Mouse (Mus musculus) lung, postnatal 14 days (tissue): Measurements from ENCODE around the gene Cyba.

Source experiments
- DNase-seq: peaks from one replicate; pipeline ENCODE4 v3.0.0; 2021

The Cyba gene

GRCm38 (mm10) chr8:122421376-122422070, 11.2 kb downstream of the Cyba start, which contains the start of gene Il17c:
Il17c (plus strand) TSS chr8:122422020.
- no peak for DNase-seq

DNA sequence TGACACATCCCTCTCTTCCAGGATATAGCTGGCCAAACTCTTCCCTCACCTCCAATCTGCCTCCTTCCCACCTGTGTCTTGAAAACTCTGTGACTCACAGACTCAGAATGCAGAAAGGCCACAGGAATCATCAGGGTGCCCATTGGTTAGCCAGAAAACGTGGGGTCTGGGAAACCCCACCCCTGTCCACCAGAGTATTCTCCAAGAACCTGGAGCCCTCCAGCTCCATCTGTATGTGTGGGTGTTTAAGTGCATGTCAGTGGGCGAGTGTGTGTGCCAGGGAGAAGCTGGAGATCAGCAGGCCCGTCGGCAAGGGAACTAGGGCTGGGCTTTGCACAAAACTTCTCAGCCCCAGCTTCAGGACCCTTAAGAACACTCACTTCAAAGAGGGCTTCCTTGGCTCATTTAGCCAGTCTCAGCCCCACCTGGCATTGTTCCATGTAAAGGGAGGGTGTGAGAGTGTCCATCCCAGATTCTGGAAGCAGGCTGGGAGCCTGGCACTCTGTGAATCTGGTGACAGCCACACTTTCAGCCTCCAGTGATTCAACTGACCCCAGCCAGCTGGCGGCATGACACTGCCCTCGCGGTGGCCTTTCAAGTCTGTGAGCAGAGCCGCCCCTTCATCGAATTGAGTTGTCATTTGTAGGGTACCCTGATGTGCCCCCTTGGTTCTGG, 12.7 kb downstream of the Cyba start:
- DNase-seq: peak; percentile 41

- no peak for DNase-seq
Observed at GRCm38 (mm10) chr8:122415554-122415953, 17.2 kb downstream of the Cyba start.

DNA sequence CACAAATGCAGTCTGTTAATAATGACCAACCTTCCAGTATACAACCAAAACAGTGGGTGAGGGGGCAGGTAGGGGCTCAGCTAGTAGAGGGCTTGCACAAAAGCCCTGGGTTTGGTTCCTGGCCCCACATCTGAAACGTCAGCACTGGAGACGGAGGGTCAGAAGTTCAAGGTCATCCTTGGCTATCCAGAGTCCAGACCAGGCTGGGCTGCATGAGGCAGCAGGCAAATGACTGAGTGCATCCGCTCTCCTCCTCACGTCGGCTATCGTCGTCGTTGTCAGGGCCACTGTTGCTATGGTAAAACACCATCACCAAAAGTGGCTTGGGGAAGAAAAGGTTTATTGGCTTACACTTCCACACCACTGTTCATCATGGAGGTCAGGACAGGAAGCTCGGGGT, 18.4 kb downstream of the Cyba start:
- no peak for DNase-seq

DNA sequence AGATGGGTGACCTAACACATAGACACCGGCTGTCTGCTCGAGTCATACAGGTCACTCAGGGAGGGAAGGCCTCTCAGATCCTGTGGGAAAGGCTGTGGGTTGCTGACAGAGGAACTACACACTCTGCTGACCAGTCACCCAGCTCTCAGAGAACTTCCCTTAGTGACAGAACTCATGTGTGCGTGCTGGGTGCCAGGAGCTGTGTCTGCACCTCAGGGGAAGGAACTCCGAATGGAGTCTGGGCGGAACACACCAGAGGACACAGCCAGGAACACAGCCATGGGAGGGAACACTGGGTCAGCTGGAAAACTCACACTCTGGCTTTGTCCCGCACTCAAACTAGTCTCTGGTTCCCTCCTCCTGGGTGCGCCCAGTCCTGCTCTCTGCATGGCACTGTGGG, 25.1 kb downstream of the Cyba start:
- no peak for DNase-seq

DNA sequence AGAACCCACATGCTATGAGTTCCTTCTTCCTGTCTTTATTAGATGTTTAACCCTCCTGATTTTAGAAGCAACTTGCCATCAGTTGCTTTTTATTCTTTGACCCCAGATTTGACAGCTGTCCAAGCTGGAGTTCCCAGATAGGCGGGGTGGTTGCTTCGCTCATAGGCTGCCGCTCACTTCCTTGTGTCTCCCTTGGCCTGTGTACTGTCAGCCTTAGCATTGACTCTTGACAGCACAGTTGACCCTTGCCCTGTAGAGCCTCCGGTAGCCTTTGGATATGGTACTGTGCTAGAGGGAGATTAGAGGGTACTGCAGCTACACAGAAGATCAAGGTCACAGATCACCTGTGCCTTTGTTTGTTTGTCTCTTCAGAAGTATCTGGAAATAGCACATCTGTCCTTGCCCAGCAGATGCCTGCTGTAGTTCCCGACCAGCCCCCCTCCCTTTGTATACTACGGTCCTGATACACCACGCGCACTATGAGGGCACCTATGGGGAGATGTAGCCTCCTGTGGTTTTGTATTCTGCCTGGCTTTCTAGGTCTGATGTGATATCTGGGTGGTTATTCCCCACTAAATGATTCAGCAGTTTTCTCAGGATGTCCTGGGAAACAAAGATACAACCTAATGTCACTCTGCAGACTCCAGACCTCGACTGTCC, 27.5 kb downstream of the Cyba start:
- DNase-seq: no peak

GRCm38 (mm10) chr8:122398186-122398585, 34.5 kb downstream of the Cyba start:
- DNase-seq: no peak

DNA sequence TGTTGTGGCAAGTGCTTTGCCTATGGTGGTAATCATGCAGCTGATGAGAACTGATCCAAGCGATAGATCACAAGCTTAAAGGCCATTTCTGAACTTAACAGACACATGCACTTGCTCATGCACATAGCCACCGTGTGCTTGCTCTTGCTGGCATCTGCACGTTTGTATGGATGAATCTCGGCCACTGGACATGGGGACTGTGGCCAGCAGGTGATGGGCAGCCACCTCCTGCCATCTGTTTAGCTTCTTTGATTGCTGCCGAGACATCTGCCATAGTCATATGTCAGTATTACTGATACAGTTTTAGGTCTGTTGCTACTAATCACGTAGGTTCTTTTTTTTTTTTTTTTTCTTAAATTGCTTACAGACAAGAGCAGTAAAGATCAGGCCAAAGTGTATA, 37.4 kb downstream of the Cyba start:
- no peak for DNase-seq

DNA sequence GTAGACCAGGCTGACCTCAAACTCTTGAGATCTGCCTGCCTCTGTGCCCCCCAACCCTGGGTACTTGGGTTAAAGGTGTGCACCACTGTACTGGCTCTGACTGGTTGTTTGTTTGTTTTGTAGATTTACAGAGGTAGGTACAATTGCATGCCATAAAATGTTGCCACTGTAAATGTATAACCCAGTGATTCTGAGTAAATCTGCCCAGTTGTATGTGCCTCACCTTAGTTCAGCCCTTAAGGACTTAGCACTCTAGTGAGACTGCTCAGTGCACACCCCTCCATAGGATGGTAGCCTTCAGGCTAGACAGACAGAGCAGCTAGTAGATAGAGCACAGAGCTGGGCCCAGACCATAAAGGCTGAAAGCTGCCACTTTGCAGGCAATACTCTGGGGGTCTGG, 39.0 kb downstream of the Cyba start:
- no peak for DNase-seq

GRCm38 (mm10) chr8:122390758-122391157, 42.0 kb downstream of the Cyba start:
- DNase-seq: no peak

- DNase-seq: no peak
Observed at GRCm38 (mm10) chr8:122389357-122389756, 43.4 kb downstream of the Cyba start.

DNA sequence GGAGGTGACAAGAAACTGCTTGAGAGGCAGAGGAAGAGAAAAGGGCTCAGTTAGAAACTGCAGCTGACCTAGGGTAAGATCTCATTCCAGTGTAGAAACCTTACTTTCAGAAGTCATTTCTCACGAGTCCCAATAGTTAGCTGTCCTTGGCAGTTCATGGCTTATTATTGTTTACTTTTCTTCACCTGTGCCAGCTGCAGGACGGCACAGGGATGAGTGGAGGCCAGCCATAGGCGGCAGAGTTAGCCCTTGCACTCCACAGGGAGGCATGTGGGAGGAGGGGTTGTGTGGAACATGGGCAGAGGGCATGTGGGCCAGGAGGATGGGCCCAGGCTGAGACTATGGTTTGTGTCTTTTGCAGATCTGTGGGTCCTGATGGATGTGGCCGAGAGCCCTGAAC, 49.7 kb downstream of the Cyba start:
- DNase-seq: no peak

DNA sequence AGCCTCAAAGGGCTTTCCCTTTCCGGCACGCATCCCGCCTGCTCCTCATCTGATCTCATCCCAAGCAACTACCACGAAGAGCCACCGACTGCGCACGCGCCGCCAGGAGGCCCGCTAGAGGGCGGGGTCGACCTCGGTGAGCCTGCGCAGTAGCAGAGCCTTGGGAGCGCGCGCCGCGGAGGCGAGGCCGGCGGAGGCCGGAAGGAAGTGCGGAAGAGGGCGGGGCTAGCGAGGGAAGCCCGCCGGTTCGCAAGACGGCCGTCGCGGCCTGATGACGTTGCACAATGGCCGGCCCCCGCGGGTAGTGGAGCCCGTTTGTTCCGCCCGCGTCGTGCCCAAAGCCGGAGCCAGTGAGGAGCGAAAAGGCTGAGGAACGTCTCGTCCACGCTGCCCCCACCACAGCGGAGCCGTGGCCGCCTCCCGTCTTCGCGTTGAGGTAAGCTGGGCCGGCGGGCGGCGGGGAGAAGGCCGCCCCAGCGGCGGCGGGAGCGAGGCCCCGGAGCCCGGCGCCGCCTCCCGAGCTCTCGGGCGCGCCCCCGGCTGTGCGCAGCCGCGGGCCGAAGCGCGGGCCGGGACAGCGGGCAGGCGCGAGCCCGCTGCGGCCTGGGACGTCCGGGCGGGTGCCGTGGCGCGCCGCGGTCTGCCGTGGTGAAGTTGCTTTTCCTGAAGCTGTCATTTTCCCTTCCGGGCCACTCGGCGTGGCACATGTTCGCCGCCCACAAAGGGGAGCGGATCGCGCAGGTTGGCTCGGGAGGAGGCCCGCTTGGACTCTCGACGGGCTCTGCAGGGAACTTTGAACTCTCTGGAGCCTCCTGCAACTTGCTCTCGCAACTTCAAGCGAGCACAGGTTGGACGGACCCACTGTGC, 56.1 kb downstream of the Cyba start, which contains the start of gene Zc3h18:
TSS of gene Zc3h18 (plus strand) at position 245 of the 867 bp plus-strand sequence.
- DNase-seq: peak; percentile 100

GRCm38 (mm10) chr8:122375751-122376364, 56.9 kb downstream of the Cyba start:
- DNase-seq: no peak

DNA sequence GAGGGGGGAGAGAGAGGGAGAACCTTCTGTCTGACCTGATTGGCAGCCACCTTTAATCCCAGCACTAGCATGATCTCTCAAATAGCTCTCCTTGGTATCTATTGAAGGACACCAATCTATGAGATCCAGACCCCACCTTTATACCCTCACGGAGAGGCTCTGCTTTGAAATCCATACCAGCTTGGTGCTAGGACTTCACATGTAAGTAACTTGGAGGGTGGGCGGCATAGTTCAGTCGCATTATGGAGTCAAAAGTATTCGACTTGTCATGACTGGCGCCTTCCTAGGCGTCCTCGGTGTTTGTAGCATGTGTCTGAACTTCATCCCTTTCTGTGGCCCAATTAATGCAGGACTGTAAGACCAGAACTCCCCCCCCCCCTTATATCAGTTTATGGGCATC, 57.4 kb downstream of the Cyba start:
- no peak for DNase-seq
